Mouse (Mus musculus) liver, adult (tissue): ENCODE data around the gene Borcs6.

Experiments used
- GATA4 ChIP-seq: IDR thresholded peaks from 2 replicates; pipeline ENCODE4 v1.6.1; 2014; ENCODE audit warnings: mild to moderate bottlenecking, low read length; ENCODE audit not compliant: insufficient replicate concordance

Borcs6 gene

GRCm38 (mm10) chr11:69099177-69099914 is 39.8 kb downstream of the Borcs6 start:
- TF ChIP-seq GATA4, result no peak

- no peak; the same call in 1 of the 2 replicates for TF ChIP-seq GATA4
Observed at GRCm38 (mm10) chr11:69099915-69100345, 40.4 kb downstream of the Borcs6 start.

- TF ChIP-seq GATA4, result no peak
Observed at GRCm38 (mm10) chr11:69100639-69101360, 41.3 kb downstream of the Borcs6 start.

DNA sequence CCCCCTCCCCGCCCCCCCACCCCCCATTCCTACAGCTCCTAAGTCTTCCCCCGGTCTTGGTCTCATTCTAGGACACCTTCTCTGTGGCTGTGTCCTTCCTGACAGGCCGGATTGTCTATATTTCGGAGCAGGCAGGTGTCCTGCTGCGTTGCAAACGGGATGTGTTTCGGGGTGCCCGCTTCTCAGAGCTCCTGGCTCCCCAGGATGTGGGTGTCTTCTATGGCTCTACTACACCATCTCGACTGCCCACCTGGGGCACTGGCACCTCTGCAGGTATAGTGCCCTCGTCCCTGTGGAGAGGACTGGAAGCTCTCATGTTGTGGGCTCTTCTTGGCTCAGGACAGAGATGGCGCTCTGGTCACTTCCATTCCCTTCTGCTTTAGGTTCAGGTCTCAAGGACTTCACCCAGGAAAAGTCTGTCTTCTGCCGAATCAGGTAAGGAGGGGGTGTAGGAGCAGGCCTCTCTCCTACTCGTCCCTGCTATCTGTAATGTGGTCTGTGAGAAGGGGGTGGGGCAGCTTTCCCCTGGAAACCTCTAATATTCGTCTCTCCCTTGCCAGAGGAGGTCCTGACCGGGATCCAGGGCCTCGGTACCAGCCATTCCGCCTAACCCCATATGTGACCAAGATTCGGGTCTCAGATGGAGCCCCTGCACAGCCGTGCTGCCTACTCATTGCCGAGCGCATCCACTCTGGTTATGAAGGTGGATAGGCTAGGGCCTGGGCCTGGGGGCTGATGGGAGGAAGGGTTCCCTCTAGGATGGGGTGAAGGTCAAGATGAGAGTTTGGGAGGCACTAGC is 42.3 kb downstream of the Borcs6 start:
- TF ChIP-seq GATA4, result no peak

GRCm38 (mm10) chr11:69102403-69102725 is 42.8 kb downstream of the Borcs6 start:
- TF ChIP-seq GATA4, result no peak

DNA sequence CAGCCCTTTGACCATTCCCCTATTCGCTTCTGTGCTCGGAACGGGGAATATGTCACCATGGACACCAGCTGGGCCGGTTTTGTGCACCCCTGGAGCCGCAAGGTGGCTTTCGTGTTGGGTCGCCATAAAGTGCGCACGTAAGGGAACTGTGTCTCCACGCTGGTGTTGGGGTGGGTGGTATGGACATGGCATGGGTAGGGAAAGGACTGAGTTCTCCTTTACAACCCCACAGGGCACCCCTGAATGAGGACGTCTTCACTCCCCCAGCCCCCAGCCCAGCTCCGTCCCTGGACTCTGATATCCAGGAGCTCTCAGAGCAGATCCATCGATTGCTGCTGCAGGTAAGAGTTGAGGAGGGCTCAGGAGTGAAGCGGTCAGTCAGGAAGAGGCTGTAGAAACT is 43.6 kb downstream of the Borcs6 start:
- TF ChIP-seq GATA4, result no peak

DNA sequence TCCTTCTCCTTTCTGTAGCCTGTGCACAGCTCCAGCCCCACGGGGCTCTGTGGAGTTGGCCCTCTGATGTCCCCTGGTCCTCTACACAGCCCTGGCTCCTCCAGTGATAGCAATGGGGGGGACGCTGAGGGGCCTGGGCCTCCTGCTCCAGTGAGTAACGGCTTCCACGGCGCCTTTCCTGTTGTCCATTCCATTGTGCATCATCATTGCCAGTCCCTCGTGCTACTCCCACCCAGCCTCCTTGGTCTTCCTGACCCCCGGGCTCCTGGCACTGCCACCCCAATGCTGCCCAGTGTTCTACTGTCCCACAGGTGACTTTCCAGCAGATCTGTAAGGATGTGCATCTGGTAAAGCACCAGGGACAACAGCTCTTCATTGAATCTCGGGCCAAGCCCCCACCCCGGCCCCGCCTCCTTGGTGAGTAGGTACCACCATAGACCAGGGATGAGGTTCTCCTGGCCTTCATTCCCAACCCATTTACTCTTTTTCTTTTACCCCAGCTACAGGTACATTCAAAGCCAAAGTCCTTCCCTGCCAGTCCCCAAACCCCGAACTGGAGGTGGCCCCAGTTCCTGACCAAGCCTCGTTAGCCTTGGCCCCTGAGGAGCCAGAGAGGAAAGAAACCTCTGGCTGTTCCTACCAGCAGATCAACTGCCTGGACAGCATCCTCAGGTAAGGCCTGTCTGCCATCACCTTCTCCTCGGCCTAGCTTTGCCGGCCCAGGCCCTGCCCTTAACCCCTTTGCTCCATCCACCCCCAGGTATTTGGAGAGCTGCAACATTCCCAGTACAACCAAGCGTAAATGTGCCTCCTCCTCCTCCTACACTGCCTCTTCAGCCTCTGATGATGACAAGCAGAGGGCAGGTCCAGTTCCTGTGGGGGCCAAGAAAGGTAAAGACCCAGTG is 44.3 kb downstream of the Borcs6 start:
- TF ChIP-seq GATA4, result no peak

DNA sequence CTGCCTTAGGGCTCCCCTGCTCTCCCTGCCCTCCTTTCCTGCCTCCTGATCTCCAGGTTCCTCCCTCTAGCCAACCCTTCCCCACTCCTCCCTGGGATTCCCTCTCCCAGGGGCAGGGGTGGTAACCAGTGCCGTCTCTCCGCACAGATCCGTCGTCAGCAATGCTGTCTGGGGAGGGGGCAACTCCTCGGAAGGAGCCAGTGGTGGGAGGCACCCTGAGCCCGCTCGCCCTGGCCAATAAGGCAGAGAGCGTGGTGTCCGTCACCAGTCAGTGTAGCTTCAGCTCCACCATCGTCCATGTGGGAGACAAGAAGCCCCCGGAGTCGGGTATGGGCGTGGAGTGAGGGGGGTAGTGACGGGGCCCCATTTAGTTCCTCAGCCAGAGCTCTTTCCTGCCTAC is 45.0 kb downstream of the Borcs6 start:
- TF ChIP-seq GATA4, result no peak

GRCm38 (mm10) chr11:69105227-69105626 is 45.7 kb downstream of the Borcs6 start:
- no peak for TF ChIP-seq GATA4

DNA sequence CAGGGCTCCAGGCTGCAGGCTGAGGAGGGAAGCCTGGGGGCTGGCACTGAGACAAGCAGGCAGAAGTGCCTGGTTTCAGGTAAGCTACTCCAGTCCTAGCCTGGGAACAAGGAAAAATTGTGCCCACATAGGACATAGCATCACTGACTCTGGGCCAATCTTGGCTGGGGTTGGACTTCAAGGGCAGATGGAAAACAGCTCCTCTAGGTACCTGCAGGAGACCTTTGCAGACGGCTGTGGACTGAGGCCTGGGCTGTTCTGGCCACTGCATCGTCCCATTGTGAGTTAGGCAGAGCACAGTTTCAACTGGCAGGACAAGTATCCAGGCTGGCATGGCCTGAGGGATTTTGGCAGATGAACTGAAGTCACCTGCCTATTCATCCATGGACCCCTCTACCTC is 46.3 kb downstream of the Borcs6 start:
- no peak for TF ChIP-seq GATA4

DNA sequence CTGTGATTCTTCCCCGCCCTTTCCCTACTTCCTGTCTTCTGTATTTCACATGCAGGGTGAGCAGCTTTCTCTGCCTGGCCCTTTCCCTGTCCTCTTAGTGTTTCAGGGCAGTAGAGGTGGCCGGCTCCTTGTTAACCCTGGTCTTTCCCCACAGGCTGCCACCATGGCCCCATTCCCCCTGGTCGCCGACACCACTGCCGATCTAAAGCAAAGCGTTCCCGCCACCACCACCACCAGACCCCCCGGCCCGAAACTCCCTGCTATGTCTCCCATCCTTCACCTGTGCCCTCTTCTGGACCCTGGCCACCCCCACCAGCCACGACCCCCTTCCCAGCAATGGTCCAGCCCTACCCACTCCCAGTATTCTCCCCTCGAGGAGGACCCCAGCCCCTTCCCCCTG is 46.8 kb downstream of the Borcs6 start:
- TF ChIP-seq GATA4, result no peak

DNA sequence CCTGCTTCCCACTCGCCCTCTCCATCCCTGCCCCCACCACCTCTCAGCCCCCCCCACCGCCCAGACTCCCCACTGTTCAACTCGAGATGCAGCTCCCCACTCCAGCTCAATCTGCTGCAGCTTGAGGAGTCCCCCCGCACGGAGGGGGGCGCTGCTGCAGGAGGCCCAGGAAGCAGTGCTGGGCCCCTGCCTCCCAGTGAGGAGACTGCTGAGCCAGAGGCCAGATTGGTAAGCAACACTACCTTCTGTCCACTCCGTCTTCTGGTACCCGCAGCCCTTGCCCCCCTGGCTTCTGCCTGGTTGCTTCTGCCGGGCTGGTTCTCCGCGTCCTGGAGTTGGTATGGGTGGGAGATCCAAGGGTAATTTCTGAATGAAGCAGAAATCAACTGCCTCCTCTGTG is 47.3 kb downstream of the Borcs6 start:
- TF ChIP-seq GATA4, result no peak

DNA sequence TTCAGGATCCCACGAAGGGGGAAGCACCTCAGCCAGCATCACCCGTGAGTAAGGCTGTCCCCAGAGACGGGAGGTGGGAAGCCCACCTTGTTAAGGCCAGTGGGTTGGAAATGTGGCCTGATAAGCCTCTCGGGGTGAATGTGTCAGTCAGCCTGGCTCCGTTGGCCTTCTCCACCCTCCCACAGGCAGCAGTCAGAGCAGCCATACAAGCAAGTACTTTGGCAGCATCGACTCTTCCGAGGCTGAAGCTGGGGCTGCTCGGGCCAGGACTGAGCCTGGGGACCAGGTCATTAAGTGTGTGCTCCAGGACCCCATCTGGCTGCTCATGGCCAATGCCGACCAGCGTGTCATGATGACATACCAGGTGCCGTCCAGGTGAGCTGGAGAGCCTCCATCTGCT is 48.2 kb downstream of the Borcs6 start:
- no peak for TF ChIP-seq GATA4

DNA sequence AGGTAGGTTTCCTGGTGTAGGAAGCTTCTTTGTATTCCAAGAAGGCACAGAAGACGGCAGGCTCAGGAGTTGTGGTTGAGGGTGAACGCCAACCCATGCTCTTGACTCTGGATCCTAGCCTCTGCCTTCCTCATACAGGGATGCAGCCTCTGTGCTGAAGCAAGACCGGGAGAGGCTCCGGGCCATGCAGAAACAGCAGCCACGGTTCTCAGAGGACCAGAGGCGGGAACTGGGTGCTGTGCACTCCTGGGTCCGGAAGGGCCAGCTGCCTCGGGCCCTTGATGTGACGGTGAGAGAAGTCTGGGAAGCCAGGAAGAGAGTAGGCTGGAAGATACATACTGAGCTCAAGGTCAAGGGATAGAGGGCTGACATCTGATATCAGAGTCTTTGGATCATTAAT is 48.7 kb downstream of the Borcs6 start:
- no peak for TF ChIP-seq GATA4

DNA sequence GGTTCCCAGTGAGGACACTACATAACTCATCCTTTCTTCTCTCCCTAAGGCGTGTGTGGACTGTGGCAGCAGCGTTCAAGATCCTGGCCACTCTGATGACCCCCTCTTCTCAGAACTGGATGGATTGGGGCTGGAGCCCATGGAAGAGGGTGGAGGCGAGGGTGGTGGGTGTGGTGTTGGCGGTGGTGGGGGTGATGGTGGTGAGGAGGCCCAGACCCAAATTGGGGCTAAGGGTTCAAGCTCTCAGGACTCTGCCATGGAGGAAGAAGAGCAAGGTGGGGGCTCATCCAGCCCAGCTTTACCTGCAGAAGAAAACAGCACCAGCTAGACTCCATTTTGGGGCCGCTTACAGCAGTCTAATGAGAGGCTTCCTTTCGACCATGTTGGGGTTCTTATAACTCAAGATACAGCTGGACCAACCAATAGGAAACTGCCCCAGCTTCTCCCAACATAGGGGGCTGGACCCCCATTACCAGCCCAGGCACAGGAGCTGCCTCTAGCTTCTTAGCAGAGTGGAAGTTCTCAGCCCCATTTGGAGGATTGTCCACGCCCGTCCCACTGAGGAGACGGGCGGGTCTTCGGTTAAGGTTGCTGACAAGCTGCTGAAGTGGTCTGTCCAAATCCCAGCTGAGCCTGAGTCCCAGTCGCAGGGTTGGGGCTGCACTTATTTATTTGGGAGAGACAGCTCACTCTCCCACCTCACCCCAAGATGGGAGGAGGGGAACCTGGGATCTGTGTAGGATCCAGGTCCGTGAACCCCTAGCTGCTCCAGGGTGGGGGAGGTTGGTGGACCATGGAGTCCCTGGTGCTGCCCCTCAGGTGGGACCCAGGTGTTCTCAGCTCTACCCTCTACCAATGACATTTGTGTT is 49.7 kb downstream of the Borcs6 start:
- TF ChIP-seq GATA4, result no peak
